Mouse (Mus musculus): ENCODE measurements around the gene Dpf1. TPM values are rescaled to one million over a fixed set of nuclear protein-coding genes. Genes with fewer than 3 reads are reported as not detected.
A peak's percentile ranks its signal among the peaks of the same experiment; 100 is the strongest.

The Dpf1 gene
- total and polyA plus RNA-seq, 3 experiments, result 10.2 to 17.3 TPM; not detected in 1

DNA sequence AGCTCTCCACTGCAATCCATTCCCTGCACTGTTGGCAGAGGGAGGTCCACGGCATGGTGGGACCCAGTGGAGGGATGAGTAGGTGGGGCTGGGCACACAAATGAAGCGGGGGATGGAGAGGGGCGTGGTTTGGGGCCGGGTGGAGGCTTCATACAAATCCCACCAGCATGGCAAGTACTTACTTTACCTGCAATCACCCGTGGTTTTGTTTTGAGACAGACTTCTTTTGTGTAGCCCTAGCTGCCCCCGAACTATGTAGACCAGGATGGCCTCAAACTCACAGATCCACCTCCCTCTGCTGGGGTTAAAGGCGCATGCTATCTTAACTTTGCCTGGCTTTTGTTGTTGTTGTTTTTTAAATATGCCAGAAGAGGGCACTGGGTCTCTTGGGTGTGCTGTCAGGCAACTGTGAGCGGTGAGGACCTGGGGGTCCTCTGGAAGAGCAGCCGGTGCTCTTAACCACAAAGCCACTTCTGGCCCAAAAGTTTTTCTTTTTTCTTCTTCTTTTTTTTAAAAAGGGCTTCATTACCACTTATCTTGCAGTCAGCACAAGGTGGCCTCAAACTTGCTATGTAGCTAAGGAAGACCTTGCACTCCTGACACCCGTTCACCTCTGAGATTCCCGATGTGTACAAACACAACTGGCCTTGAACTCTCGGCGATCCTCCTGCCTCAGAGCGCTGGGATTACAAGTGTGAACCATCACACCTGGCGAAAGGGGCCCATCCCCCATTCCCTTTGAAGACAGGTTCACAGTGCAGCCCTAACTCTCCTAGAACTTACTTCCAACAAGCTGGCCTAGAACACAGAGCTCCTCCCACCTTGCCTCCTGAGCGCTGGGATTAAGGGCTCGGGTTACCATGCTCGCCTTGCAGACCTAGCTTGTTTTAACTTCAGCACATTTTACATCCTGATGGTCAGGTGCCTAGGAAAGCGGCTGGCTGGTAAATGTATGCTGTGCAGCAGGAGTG, 15.9 kb downstream of the Dpf1 start:
- peak overlapping the region; percentile 49 for H3K27ac ChIP-seq (ENCODE audit: control insufficient read depth, low read depth, low read length)
- H3K36me3 ChIP-seq (ENCODE audit: control insufficient read depth in 1 of 2, insufficient read depth in 2 of 2, low read length in 2 of 2), result peaks cover 0 to 24% of the 10 kb centered on the region in 2 experiments; a peak in 2 of 4 replicates
- peak; percentile 78 for DNase-seq (ENCODE audit: low read depth, low spot score)
- H3K27me3 ChIP-seq (ENCODE audit: control insufficient read depth in 1 of 2, insufficient read depth in 2 of 2, low read length in 2 of 2), result no peaks in the 10 kb centered on the region
- H3K9ac ChIP-seq (ENCODE audit: control insufficient read depth, low read depth, low read length, poor library complexity, severe bottlenecking), result peak overlapping the region; percentile 48
- H3K79me2 ChIP-seq (ENCODE audit: control insufficient read depth, insufficient read depth, low read length, poor library complexity), result no peaks in the 10 kb centered on the region
- TF ChIP-seq MAX (IDR thresholded peaks at IDR 0.05; ENCODE audit: low read length) (no peak), POLR2A (IDR thresholded peaks at IDR 0.05; ENCODE audit: control insufficient read depth in 1 of 2, insufficient read depth in 1 of 2, low read depth in 1 of 2, low read length in 2 of 2, poor library complexity in 1 of 2) (no peak), MXI1 (IDR thresholded peaks at IDR 0.05; ENCODE audit: low read depth, low read length) (peak; percentile 62), UBTF (IDR thresholded peaks at IDR 0.05; ENCODE audit: borderline replicate concordance, insufficient read depth, low read depth, low read length) (no peak), GABPA (IDR thresholded peaks at IDR 0.05; ENCODE audit: low read depth, low read length) (no peak), BHLHE40 (IDR thresholded peaks at IDR 0.05; ENCODE audit: borderline replicate concordance, low read depth, low read length) (no peak), TCF12 (IDR thresholded peaks at IDR 0.05; ENCODE audit: low read depth, low read length) (0 out of 2 replicates have a peak, but pooled peaks have one; percentile 9), ZMIZ1 (IDR thresholded peaks at IDR 0.05; ENCODE audit: low read depth, low read length) (no peak), CTCF (IDR thresholded peaks at IDR 0.05 in 2 of 3, conservative IDR thresholded peaks at IDR 0.05 in 1 of 3; ENCODE audit: control insufficient read depth in 1 of 3, insufficient read depth in 1 of 3, low read depth in 2 of 3, low read length in 3 of 3, poor library complexity in 1 of 3, severe bottlenecking in 1 of 3) (peak; percentile 18 to 61 (median 42)), EP300 (IDR thresholded peaks at IDR 0.05; ENCODE audit: low read depth in 1 of 2, low read length in 2 of 2) (peak; percentile 9 to 12; a peak in 1 of 4 replicates), NELFE (IDR thresholded peaks at IDR 0.05; ENCODE audit: low read depth, low read length) (no peak), TBP (IDR thresholded peaks at IDR 0.05; ENCODE audit: low read depth, low read length) (no peak), GATA1 (IDR thresholded peaks at IDR 0.05; ENCODE audit: low read depth, low read length) (no peak), E2F4 (IDR thresholded peaks at IDR 0.05; ENCODE audit: borderline replicate concordance, low read depth, low read length) (no peak), SIN3A (IDR thresholded peaks at IDR 0.05; ENCODE audit: low read length) (peak; percentile 83), TAL1 (IDR thresholded peaks at IDR 0.05; ENCODE audit: low read length) (peak; percentile 64), JUND (IDR thresholded peaks at IDR 0.05; ENCODE audit: low read depth, low read length) (no peak), MYC (IDR thresholded peaks at IDR 0.05; ENCODE audit: low read depth, low read length) (0 out of 2 replicates have a peak, but pooled peaks have one; percentile 16), ZC3H11A (IDR thresholded peaks at IDR 0.05; ENCODE audit: low read depth, low read length) (peak; percentile 38; the same call in 1 of the 2 replicates), MAZ (IDR thresholded peaks at IDR 0.05; ENCODE audit: low read depth, low read length) (0 out of 2 replicates have a peak, but pooled peaks have one; percentile 53), USF2 (IDR thresholded peaks at IDR 0.05; ENCODE audit: borderline replicate concordance in 1 of 2, insufficient read depth in 1 of 2, low read depth in 1 of 2, low read length in 2 of 2) (no peak), CHD2 (IDR thresholded peaks at IDR 0.05; ENCODE audit: low read length) (no peak), SMC3 (IDR thresholded peaks at IDR 0.05; ENCODE audit: low read depth, low read length) (peak; percentile 55), POLR2AphosphoS5 (IDR thresholded peaks at IDR 0.05; ENCODE audit: borderline replicate concordance, low read depth, low read length) (no peak), ZKSCAN1 (IDR thresholded peaks at IDR 0.05; ENCODE audit: low read depth, low read length) (no peak; the same call in 1 of the 2 replicates), CHD1 (IDR thresholded peaks at IDR 0.05; ENCODE audit: low read depth, low read length) (no peak), MAFK (IDR thresholded peaks at IDR 0.05; ENCODE audit: borderline replicate concordance, low read depth, low read length) (no peak), HCFC1 (IDR thresholded peaks at IDR 0.05; ENCODE audit: low read depth, low read length) (0 out of 2 replicates have a peak, but pooled peaks have one; percentile 35), ETS1 (IDR thresholded peaks at IDR 0.05; ENCODE audit: low read depth, low read length) (0 out of 2 replicates have a peak, but pooled peaks have one; percentile 21), ELF1 (IDR thresholded peaks at IDR 0.05; ENCODE audit: low read depth, low read length) (no peak), RAD21 (IDR thresholded peaks at IDR 0.05; ENCODE audit: low read depth, low read length) (peak; percentile 56), ZNF384 (IDR thresholded peaks at IDR 0.05; ENCODE audit: low read depth, low read length) (peak; percentile 76), MYB (IDR thresholded peaks at IDR 0.05; ENCODE audit: low read depth, low read length) (no peak), NRF1 (IDR thresholded peaks at IDR 0.05; ENCODE audit: insufficient read depth, low read depth, low read length, poor library complexity, severe bottlenecking) (no peak)
- H3K9me3 ChIP-seq (replicated peaks; ENCODE audit: insufficient read depth, low read length), result no peaks in the 10 kb centered on the region
- H3K4me1 ChIP-seq (ENCODE audit: control insufficient read depth in 1 of 2, insufficient read depth in 2 of 2, low read length in 2 of 2), result peaks cover 16 to 26% of the 10 kb centered on the region in 2 experiments
- H3K4me3 ChIP-seq (ENCODE audit: control insufficient read depth in 1 of 2, insufficient read depth in 1 of 2, low read depth in 2 of 2, low read length in 2 of 2), result peak overlapping the region; percentile 39 to 49; a peak in 3 of 4 replicates
